Mouse (Mus musculus) spleen, postnatal 14 days (tissue): ENCODE results near the gene Plekha7.

Source experiments
- DNase-seq, 2 experiments: peaks; one replicate each; pipeline ENCODE4 v3.0.0; 2021 to 2022; ENCODE audit warnings: low spot score in 2 of 2

Plekha7 gene

DNA sequence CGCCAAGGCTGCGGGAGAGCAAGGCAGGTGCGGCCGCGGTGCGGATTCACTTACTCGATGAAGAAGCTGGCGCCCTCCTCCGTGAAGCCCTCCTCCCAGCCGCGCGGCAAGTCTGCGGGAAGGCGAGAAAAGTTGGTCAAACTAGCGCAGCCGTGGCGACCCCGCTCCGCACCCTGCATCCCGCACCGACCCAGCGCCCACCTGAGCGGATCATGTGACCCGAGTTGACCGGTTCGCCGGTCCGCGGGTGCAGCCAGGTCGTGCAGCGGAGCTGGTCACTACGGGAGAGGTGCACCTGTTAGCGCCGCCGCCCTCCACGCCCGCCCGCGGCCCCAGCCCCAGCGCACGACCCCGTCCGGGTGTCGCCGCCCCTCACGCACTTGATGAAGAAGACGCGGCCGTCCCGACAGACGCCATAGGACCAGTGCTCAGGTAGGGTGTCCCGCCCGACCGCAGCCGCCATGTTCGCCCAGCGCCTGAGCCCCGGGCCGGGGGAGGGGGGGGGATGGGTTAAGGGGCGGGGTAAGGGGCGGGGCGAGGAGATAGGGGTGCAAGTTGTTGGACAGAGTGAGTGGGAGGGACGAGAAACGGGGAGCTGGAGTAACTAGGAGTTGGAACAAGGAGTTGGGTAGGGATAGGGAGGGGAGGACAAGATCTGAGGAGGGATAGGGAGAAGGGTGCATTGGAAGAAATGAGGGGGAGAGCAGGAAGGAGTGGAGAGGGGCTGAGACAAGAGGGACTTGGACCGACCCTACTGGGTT lies at the start of gene Plekha7:
Plekha7 (minus strand) TSS at position 506 of the 761 bp plus-strand sequence.
- peak in 1 of 2 experiments; percentile 28 for DNase-seq

DNA sequence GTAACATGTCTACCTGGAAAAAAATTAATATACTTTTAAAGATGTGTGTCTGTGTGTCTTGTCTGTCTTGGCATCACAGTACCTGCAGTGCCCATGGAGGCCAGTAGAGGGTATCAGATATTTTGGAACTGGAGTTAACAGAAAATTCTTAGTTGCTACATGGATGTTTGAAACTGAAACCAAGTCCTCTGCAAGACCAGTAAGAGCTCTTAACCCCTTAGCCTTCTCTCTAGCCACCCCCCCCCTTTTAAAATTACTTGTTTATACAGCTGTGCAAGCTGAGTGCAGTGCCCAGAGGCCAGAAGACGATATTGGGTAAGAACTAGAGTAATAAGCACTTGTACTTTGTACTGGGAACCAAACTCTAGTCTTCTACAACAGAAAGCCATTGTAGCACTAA lies 28.1 kb upstream of the Plekha7 start:
- DNase-seq: peak; percentile 48 to 63

DNA sequence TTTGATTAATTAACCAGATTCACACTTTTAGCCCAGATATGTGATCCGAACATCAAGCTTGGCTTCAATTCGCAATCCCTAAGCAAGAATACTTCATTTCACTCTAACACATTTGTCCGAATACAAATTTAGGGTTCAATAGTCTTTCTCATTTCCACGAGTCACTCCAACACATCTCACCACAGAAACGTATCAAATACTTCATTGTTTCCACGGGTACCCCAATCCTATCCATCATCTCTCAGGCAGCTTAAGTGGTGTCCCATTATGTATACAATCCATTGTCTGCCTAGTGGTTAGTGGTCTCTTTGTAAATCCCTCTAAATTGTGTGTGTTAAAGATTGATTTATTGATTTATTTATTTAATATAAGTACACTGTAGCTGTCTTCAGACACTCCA lies 27.0 kb upstream of the Plekha7 start:
- DNase-seq: no peak

DNA sequence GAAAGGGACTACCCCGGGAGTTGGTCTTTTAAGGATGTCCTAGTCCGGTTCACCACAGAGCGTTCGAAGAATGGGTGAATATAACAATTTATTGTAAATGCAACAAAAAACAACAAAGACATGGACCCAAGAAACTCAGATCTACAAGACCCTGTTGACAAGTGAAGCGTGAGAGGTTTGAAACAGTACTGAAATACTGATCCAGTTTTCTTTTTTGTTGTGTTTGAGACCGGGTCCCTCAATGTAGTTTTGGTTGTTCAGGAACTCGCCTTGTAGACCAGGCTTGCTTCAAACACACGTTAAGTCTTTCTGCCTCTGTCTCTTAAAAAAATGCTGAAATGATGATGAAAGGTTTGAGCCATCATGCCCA lies 26.5 kb upstream of the Plekha7 start:
- DNase-seq: no peak

DNA sequence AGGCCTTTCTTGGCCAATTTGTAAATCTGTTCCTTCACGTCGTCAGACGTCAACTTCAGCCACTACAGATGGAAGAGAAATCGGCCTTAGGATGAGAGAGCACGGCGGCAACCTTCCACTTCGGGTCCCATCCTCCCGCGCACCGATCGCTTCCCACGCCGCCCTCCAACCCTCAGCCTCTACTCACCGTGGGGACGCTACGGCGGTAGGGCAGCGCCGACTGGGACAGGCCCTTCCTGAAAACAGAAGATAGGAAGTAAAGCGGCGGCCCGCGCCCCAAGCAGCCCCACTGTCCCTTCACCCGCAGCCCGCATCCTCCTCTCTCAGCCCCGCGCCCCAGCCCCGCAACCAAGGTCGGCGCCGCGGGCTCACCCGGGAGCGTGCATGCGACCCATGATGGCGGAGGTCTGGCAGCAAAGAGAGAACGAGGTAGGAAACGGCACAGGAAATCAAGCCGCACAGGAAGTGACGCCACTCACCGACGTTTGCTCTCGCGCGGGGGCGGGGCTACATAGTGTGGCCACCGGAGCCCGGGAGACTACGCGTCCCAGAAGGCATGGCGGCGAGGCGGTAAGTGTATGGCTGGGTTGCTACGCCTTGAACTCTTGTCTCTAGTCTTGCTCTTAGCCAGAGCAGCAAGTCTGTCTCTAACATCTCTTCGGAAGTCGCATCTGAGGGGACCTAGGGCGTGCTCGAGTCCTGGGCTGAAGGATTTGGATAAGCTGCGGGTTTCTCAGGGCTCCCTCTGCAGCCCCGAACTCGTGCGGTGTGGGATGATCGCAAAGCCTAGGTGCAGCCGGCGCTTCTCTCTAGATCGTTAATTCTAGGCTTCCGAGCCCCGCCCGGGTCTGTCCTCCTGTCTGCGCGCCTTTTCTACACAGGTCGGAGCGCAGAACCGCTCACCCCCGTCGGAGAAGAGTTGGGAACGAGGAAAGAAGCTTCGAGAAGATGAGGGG lies 25.8 kb upstream of the Plekha7 start, which contains the start of gene Rps13:
Rps13 (minus strand) TSS at position 483 of the 956 bp plus-strand sequence.
- DNase-seq: peak; percentile 94 to 97

DNA sequence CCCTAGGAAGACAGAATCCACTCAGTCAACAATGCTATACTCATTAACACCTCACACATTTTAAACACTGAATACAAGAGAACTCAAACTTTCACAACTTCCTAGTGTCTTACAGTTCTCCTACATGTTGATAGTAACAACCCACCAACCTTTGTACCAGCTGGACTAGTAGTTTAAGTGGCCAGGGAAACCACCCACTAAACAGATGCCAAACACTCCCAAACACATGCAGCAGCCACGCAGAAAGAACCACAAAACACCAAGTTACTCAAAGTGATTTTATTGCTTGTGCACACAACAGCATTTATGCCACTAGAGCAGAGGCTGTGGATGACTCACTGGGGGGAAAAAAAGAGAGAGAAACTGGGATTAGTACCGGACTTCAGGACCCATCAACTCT lies 23.1 kb upstream of the Plekha7 start:
- no peak for DNase-seq

DNA sequence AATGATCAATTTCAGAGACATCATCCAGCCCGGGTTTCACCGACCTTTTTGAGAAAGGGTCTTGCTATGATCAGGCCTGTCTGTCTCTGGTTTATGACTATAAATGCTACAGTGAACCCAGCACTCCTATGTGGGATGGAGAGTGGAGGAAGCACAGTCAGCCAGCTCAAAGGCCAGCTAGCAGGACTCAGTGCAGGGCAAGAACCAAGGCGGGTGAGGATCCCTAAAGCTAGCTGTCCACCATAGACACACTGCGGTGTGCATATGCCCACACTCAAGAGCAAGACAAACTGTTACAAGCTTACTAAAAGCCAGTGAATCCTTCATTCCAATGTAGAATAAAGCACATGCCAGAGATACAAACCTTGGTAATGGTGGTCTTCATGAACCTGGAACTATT lies 21.7 kb upstream of the Plekha7 start:
- DNase-seq: no peak

DNA sequence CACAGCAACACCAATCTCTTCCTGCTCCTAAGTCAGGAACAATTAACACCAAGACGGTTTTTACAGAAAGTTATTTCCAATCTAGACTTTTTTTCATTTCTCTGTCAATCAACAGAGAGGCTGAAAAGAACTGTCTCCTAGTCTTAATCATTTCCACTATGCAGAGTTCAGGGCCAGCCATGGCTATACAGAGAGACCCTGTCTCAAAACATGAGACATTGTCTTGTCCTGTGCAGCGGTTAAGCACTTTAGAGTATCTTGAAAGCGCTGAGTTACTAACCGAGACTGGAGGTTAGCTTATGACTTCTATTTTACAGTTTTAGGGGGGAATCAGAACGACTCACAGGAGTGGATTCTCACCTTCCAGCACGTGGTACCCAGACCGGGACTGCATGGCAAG lies 20.6 kb upstream of the Plekha7 start:
- DNase-seq: no peak

DNA sequence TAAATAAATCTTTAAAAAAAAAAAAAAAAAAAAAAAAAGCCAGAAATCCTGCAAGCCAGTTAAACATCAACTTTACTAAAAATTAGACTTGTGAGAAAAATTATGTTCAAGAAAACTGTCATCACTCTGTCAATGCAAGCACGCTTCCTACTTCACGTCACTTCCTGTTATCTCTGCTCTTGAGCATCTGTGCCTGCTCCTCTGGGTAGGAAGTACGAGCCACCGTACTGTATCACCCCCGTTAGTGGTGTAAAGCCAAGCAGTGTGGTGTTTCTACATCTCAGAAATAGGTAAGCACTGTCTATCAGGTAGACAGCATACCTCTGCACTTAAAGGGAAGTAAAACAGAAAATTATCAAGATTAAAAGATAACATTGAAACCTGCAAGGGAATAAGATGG lies 19.7 kb upstream of the Plekha7 start:
- no peak for DNase-seq

DNA sequence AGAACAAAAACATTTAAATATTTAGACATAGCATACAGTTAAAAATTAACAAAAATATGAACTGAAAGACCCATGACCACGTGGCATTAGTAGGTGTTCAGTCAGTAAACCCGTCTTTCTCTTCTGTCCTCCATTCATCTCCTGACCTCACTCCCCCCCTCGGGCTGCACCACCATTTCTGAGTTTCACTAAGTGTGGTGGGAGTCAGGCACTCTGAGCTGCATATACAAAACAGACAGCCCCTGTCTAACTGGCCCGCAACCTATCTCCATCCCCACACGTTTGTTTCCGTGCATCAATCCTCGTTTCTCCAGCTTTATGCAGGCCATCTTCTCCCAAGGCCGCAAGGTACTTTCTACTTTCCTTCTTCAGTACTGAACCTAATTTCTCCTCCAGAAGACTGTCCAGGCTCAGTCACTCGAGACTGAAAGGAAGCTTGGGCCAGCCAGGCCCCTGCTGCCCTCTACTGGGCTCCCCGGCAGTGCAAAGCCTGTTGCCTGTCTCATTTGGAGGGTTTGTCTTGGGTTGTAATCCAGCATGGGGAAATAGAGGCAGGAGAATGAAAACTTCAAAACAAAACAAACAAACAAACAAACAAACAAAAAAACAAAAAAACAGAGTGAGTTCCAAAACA lies 15.3 kb upstream of the Plekha7 start:
- peak in 1 of 2 experiments; percentile 30 for DNase-seq

DNA sequence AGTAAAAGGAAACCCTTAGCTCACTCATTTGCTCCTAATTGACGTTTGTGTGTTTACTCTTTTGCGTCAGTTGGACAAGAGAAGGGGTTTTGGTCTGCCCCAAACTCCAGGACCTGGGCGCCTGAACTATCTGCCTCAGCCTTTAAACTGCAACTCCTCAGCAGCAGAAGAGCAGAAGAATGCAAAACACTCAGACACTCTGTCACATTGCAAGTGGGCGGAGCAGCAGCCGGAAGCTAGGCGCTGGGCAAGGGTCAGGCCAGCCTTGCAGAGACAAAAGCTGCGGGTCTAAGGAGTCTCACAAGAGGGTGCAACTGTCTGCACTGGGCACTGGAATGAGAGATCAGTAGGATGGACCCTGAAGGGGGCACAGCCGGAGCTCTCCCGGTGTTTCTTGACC lies 1.3 kb upstream of the Plekha7 start:
- DNase-seq: no peak

DNA sequence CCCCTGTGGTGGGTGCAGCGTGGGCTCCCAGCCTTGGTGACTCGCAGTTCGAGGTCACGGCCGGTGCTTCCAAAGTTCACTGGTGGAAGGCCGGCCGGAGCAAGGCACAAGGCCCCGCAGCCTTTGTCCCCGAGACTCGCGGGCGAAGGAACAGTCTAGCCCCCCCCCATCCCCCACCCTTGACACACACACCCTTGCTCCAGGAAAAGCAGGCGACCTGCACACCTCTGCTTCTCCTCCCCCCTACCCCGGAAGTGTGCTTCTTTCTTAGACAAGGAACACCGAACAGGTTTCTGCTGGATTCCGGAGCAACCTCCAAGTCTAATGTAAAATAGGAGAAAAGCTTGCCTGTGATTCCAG lies 436 bp upstream of the Plekha7 start:
- DNase-seq: no peak

DNA sequence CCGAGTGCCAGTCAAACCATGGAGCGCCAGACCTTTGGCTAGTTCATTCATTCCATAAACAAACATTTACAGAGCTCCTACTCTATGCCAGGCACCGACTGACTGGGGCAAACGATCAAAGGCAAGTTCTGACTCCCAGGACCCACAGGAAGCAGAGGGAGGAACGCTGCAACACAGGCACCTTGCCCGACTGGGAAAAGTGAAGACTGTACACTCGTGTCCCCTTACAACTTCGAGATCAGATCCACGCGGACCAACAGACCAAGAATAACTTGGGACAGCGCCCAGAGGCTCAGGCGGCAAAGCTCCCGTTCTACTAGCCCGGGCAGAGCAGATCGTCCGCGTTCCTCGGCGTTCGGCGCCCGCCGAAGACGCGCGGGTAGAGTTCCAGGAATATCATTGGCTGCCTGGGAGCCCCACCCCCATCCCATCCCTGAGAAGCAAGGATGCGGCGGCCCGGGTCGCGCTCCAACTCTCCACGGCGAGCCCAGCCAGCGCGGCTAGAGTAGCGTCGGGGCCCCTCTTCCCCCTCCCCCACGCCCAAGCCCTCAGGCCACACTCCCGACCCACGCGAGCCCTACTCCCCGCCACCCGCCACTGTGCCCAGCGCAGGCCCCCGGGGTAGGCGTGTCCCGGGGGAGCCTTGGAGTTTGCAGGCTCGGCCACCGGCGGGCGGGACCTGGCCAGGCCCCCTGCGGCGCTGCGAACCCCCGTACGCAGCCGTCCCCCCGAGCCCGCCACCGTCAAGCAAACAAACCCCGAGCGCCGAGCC lies 891 bp downstream of the Plekha7 start:
- no peak for DNase-seq

DNA sequence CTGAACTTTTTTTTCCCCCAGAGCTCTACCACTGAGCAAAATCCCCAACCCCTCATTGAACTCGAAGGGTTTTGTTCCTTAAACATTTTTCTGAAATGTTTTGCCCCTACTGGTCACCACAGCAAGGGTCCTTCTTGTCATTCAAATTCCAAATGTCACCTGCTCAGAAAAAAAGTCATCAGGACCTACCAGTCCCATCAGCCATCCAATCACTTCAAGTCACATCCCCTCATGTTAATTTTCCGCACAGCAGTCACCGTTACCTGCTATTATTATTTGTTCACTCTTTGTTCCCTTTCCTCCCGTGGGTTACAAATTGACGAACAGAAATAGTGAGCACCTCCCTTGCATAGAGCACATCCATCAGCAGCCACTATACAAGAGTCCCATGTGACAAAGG lies 1.6 kb downstream of the Plekha7 start:
- no peak for DNase-seq

DNA sequence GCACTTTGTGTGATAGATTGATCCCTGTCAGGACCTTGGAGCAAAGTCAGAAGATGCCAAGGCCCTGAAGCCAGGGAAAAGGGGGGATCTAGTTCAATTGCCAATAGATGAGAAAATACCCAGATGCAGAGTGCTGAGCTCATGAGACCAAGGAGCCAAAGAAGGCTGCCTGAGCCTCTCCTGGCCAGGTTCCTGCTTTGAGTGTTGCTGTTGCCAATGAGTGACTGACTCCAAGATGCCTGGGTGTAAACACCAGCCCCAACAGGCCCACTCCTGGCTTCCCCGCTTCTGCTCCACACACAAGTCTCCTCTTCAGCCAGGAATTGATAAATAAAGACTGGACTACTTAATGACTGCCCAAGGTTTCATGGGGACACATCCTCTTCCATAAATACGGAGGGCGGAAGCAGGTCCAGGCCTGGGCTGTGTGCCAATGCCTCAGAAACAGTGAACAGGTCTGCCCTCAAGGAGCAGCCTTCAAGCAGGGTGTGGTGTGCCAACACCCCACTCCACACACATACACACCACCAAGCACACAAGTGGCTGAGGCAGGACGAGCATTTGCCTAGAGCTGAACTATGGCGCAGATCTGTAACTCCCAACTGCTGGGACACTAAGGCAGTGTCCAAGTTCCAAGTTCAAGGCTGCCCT lies 6.4 kb downstream of the Plekha7 start:
- no peak for DNase-seq

DNA sequence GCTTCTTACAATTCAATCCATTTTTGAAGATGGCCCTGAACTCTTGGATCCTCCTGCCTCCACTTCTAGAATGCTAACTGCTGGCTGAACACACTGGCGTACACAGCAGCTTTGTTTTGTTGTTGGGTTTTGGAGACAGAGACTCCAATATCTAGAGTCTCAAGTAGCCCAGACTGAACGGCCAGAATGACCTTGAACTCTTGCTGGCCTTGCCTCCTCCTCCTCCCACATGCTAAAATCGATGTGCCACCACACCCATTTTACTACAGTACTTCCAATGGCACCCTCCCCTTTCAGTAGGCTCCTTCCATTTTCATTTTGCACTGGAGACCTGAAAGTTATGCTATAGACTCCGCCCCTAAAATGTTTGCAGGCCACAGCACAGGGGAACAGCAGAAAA lies 7.0 kb downstream of the Plekha7 start:
- no peak for DNase-seq

DNA sequence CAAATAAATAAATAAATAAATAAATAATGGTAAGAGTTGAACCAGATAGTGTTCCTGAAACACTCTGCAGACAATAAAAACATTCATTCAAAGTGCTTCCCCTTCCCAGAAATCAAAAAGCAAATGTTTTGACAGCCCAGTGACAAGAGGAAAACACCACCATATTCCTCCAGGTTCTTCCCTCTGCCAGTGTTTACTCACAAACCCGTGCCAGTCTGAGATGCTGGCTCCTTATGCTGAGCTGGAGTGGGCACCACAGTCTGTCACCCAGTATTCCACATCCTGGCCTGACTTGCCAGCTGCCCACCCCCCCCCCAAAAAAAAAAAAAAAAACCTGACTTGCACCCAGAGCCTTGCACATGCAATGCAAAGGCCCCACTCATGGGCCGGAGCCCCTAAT lies 9.3 kb downstream of the Plekha7 start:
- DNase-seq: no peak

DNA sequence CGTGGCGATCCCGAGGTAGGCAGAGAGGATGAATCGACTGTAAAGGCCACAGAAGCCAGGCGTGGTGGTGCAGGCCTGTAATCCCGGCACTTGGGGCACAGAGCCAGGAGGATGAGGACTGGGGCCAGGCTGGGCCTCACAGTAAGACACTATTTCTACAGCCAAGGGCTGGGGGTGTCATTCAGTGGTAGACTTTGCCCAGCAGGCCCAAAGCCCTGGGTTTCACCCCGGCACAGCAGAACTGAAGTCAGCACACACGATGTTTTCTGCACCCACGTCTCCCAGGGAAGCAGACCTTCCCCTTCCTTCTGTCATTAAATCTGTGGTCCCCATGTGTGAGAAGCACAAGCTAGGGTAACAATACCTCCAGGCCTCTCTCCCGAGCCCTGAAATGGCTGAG lies 9.8 kb downstream of the Plekha7 start:
- no peak for DNase-seq

DNA sequence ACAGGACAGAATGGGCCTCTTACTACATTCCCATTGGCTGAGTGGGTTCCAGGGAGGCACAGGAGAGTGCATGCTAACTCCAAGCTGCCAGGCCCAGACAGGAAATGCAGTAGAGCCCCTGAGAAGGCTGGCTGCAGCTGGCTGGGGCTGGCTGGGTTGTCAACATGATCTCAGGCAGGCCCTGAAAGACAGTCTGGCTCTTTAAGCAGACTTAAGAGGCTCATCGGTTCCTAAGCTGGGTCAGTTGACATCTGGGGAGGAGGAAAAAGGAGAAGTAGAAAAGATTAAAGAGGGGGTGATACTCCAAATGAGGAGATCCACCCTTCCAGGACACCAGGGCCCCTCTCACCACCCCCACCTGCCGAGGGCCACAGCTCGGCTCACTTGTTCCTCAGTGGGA lies 13.2 kb downstream of the Plekha7 start:
- no peak for DNase-seq

DNA sequence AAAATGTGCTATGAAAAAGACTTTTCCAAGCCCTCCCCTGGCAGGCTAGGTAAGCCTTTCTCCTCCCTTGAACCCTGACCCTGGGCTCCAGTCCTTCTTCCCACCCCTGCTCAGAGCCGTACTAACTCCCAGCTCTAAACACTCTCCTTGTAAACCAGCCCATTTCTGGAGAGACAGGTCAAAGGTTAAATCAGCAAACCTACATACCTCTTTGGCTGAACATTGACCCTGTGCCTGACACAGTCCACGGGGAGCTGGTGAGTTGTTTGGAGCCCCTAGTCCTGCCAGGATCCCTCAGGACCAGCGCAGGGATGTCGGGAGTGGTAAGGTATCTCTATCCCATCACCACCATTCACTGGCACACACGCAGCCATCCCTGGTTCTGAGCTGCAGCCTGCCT lies 15.8 kb downstream of the Plekha7 start:
- no peak for DNase-seq

DNA sequence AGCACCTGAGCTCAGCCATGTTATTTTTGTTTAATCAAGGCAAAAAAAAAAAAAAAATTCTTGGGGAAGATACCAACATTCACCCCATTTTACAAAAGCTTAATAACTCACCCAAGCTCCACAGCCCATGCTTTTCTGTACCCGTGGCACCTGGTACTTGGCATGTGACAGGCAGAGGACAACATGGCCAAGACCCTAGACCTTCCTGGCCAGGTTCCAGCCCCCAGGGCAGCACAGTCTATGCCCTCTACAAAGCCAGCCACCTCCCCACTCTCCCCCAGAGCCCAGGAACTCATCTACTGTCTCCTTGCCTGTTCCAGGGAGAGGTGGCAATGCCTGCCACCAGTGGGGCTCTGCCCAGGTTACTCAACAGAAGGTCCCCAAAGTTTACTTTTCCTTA lies 17.6 kb downstream of the Plekha7 start:
- no peak for DNase-seq
